Mouse (Mus musculus) layer of hippocampus, adult 9-10 months (tissue): ENCODE measurements around the gene Hcn2.
A peak's percentile ranks its signal among the peaks of the same experiment; 100 is the strongest.

ENCODE experiments used
- DNase-seq: peaks from one replicate; pipeline ENCODE4 v3.0.0; 2022; ENCODE audit warnings: low spot score

Gene Hcn2

DNA sequence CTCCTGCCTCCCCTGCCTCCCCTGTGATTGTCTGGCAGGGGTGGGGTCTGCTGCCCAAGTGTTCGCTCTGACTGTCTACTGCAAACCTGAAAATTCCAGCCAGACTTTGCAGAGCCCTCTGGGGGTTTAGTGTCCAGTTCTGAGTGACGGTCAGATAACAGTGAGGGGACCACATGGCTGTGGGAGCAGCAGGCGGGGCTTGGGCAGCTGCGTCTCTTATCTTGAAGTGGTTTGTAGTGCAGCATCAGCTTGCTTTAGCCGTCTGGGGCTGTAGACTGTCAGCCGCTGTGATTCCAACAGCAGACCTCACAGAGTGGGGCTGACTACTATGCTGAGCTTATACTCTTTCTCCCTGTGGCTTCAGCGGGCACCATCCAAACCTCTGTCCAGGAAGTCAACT, 7.1 kb upstream of the Hcn2 start:
- DNase-seq = no peak

GRCm38 (mm10) chr10:79712029-79712428, 4.4 kb upstream of the Hcn2 start:
- DNase-seq = no peak

DNA sequence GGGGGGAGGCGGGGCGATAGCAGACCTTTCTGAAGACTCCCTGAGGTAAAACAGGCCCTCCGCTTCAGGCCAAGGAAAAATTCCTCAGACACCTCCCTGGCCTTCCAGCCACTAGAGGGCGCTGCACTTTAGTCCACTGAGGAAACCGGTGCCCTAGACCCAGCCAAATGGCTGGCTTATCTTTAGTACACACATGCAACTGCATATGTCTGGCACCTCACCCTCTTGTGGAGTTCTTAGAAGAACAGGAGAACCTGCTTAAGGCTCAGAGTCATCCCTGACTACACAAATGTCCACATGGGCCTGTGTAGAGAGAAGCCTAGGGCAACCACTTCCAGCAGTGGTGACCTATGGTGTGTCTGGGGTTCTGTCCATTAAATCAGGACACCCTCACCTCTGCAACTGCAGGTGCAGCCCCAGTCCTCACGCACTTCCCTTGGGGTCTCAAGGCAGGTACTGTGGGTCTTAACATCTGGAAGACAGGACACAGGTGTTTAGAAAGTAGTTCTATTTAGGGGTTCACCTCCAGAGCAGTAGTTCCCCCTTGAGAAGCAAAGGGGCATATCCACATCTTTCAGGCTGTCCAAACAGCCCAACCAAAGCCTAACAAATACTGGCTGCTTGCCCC, 3.8 kb upstream of the Hcn2 start:
- DNase-seq = peak; percentile 72

DNA sequence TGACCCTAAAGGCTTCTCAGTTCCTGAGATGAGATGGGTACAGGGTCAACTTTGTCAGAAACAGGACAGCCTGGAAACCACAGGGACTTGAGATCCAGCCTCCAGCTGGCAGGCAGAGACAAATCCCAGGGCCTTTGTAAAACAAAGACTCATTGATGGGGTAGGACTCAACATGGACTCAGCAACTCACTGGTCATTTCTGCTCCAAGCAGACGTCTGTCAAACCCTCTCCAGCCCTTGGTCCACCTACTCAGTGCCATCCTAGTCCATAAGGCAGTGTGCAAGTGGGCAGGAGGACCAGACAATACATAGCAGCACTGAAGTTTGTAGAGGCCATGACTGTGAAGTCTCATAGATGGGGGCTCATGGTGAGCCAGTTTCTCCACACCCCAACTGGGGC, 3.3 kb upstream of the Hcn2 start:
- DNase-seq = no peak

GRCm38 (mm10) chr10:79714996-79715395, 1.4 kb upstream of the Hcn2 start:
- no peak for DNase-seq

DNA sequence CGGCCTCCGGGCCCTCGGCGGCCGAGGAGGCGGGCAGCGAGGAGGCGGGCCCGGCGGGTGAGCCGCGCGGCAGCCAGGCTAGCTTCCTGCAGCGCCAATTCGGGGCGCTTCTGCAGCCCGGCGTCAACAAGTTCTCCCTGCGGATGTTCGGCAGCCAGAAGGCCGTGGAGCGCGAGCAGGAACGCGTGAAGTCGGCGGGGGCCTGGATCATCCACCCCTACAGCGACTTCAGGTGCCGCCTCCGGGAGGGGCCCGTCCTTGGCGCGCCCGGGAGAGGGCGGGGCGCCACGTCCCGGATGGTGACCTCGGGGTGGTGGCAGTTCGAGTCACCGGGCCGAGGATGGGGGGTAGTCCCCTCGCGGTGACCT, 538 bp downstream of the Hcn2 start:
- DNase-seq = no peak

- DNase-seq = no peak
These were observed 1.4 kb downstream of the Hcn2 start for GRCm38 (mm10) chr10:79717640-79718357.

GRCm38 (mm10) chr10:79721089-79721488, 4.7 kb downstream of the Hcn2 start:
- DNase-seq = no peak

GRCm38 (mm10) chr10:79723047-79723446, 6.6 kb downstream of the Hcn2 start:
- no peak for DNase-seq

- no peak for DNase-seq
These were observed 7.3 kb downstream of the Hcn2 start for GRCm38 (mm10) chr10:79723692-79724091.

DNA sequence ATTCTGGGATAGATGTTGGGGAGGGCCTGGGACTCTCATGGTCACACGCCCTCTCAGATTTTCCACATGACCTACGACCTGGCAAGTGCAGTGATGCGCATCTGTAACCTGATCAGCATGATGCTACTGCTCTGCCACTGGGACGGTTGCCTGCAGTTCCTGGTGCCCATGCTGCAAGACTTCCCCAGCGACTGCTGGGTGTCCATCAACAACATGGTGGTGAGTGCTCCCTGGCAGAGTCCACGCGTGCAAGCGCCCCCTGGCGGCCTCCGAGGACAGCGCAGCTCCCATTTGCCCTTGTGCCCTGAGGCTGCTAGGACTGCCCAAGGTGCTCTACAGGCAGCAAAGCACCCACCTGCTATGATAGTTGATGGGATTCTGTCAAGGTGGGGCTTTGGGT, 9.7 kb downstream of the Hcn2 start:
- no peak for DNase-seq

DNA sequence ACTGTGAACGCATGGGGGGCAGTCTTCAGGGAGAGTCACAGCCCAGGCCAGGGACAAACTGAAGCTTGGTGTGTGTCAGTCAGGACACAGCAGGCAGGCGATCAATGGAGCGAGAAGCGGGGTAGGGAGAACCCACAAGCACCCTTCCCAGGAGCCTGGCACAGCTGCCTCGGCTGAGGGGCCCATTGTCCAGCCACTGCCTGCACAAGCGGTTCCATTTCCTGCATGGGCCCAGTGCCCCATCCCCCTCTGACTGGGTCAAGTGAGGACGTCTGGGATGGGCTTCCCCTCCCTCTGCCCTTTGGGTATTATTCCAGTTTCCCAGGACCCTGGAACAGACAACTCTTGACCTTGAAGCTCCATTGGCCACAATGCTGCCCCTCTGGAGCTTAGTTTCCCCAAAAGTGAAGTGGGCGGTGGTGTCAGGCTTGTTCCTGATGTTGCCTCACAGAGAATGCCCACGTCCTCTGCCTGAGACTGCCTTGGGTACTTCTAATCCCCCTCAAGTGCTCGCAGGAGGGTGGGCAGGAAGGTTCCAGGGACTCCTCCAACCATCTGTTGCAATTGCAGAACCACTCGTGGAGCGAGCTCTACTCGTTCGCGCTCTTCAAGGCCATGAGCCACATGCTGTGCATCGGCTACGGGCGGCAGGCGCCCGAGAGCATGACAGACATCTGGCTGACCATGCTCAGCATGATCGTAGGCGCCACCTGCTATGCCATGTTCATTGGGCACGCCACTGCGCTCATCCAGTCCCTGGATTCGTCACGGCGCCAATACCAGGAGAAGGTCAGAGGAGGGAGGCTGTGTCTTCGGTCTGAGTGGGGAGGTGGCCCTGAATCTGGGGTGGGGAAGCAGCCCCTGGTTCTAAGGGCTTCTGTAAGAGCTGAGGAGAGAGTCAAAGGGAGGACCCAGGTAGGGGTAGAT, 12.2 kb downstream of the Hcn2 start:
- DNase-seq = no peak

GRCm38 (mm10) chr10:79729357-79729965, 13.0 kb downstream of the Hcn2 start:
- DNase-seq = no peak

DNA sequence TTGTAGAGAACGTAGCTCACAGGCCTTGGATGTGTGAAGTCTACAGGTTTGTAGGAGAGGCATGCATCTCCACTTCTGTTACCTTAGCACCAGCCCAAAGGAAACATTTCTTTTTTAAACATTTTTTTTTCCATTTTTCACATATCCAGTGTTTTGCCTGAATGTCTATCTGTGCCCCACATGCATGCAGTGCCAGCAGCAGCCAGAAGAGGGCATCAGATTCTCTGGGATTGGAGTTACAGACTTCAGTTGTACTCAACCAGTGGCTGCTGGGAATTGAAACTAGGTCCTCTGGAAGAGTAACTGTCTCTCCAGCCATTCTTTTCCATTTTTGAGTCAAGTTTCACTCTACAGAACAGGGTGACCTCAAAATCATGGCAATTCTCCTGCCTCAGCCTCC, 16.1 kb downstream of the Hcn2 start:
- DNase-seq = no peak

DNA sequence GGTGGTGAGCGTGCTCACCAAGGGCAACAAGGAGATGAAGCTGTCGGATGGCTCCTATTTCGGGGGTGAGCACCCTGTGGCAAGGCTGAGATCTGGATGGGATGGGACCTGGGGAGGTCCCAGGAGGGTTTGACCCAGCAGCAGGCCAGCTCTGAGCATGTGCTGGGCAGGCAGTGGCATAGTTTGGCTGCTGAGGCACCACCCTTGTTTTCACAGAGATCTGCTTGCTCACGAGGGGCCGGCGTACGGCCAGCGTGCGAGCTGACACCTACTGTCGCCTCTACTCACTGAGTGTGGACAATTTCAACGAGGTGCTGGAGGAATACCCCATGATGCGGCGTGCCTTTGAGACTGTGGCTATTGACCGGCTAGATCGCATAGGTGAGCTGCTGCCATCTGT, 17.4 kb downstream of the Hcn2 start:
- DNase-seq = no peak

DNA sequence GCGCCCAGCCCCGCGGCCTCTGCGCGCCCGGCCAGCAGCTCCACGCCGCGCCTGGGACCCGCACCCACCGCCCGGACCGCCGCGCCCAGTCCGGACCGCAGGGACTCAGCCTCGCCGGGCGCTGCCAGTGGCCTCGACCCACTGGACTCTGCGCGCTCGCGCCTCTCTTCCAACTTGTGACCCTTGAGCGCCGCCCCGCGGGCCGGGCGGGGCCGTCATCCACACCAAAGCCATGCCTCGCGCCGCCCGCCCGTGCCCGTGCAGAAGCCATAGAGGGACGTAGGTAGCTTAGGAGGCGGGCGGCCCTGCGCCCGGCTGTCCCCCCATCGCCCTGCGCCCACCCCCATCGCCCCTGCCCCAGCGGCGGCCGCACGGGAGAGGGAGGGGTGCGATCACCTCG, 18.9 kb downstream of the Hcn2 start:
- DNase-seq = no peak

GRCm38 (mm10) chr10:79736706-79737105, 20.3 kb downstream of the Hcn2 start:
- no peak for DNase-seq

- DNase-seq = no peak
These were observed 21.8 kb downstream of the Hcn2 start for GRCm38 (mm10) chr10:79738259-79738658.

GRCm38 (mm10) chr10:79739234-79739633, 22.8 kb downstream of the Hcn2 start:
- no peak for DNase-seq

DNA sequence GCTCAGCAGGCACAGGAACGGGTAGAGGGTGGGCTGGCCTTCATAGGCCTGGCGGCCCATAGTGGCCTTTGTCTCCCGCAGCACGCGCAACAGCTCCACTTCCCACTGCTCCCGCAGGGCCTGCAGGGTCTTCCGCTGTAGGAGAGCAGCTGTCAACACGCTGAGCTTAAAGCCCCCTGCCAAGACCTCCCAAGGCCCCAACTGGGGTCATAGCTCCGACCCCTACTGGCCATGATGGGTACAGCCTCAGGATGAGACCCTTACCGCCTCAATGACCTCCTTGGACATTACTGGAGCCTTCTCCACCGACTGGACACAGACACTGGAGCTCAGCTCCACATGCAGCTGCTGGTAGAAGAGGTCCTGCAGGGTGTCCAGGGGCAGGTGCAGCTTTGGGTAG, 24.4 kb downstream of the Hcn2 start:
- DNase-seq = no peak

- DNase-seq = no peak
These were observed 26.7 kb downstream of the Hcn2 start for GRCm38 (mm10) chr10:79743161-79743560.

DNA sequence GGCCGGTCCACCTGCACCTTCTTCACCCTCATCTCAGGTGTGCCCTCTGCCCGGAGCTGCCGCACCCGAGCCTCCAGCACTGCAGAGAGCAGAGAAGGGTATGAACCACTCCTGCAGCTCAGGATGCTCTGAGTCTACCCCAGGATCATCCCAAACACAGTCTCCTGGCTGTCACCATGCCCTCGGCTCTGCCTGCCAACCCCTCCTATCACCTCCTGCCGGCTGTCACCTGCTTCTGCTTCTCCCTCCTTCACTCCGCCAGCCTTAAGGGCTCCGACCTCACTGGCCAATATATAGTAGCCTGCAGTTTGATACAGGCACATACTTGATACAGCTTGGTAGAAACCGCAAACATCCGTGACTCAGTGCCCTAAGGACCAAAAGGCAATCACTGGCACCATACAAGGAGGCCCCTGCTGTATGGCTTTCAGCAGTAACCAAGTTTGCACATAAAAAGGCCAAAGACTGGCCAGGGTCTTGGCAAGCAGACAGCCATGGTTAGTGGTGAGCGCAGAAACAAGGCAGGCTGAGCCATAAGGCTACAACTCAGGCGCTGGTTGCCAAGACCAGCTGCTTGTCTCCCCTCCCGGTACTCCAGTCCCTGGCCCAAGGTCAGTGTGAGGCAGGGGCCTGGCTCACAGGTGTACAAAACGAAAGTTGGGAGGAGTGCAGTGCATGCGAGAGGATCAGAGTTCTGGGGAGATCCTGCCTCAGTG, 27.4 kb downstream of the Hcn2 start:
- DNase-seq = no peak
